Mouse (Mus musculus) adrenal gland, adult 18-20 months (tissue): ENCODE results near the gene Atf6. TPM values are rescaled to one million over a fixed set of nuclear protein-coding genes. Genes with fewer than 3 reads are reported as not detected.

ENCODE experiments used
- DNase-seq, 2 experiments: peaks; one replicate each; pipeline ENCODE4 v3.0.0; 2021 to 2022; ENCODE audit warnings: low spot score in 2 of 2
- total RNA-seq, 2 experiments: library from RNA; stranded (reverse); gene quantifications; 1 replicate in 1 of 2; 2 replicates in 1 of 2; pipeline ENCODE4 v1.2.3; 2021

Gene Atf6
- total RNA-seq, 2 experiments from 2014 or later, result 34.8 to 36.9 TPM

DNA sequence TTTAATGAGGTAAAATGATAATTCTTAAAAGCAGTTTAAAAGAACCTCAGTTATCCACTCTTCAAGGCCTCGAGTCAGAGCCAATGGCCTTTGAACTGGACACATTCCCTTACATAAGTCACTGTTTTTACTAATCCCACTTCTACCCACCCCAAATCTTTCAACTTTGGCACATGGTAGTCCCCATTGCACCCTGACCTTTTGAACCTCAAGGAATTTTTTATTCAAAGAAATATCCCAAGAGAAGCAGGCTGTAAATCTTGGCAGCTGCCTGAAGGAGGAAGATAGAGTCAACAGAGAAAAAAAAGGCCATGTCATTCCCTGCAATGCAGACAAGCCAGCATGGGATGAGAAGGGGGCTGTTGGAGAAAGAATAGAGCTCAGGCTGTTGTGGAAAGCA, 93.1 kb downstream of the Atf6 start:
- no peak for DNase-seq

DNA sequence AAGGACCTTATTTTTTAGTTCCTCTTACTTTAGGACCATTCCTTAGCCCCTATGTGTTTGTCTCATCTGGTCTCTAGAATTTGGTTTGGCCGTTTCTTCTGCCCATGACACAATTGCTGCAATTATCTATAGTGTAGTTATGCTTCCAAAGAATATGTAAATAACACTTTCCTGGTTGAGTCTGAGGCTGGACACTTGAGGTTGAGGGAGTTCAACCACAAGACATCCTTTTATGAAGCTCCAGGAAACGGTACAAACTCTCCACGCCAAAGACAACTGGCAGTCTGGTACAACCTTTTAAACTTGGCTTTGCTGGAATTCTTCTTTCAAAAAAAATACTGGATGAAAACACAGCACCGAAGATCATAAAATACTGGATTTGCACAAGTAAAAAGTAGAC, 94.1 kb downstream of the Atf6 start:
- DNase-seq, result no peak

DNA sequence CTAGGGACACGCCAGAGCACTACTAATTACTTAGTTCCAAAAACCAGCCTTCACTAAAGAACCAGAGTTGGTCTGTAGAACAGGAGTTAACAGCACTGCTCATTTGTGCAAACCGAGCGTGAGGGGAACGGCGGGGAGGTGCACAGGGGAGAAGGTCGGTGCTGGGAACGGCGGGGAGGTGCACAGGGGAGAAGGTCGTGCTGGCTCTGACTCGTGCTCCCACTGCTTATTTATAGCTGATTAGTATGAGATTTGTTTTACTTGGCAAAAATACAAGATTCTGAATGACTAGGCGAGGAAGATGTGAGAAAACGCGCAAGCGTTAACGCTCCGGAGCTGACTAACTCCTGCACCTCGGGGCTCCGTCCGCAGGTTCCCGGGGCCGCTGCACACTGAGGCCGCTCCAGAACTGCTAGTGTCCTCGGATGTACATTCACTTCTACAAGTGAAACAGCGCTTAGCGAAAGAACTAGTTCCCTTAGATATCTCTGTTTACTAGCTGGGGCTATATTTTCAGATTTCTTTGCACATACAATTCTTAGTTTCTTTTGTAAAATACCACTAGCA, 96.1 kb downstream of the Atf6 start:
- DNase-seq, result peak in 1 of 2 experiments; percentile 36

DNA sequence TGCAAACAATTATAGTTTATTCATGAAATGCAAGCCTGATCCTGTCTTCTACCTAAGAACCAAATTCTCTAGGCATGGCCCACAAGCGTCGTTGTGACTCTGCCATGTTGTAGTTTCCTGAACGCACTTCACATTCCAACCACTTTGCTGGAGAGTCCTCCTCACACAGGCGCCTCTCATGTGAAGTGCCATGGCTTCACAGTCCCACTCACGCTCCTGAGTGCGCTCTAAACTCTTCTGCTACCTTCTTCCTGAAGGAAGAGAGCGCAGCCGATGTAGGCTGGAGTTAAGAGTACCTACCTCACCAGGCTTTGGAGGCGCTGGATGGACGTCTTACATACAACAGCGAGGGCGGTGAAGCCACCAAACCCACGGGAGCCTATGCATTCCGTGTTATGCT, 96.9 kb downstream of the Atf6 start:
- no peak for DNase-seq

DNA sequence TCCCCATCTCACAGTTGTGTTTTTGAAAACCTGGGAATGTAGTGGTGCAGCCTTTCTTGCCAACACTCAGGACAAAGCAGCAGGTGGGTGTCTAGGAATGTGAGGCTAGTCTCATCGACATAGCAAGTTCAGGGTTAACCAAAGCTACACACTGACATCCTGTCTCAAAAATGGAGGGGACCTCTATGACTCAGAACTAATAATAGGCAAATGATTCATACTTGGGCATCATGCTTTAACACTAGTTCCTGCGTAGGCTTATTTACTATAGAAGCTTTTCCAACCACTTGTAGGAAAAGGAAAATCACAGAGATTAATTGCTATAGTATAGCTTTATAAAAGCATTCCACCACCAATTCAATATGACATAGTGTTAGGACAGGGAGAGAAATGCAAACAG, 100.6 kb downstream of the Atf6 start:
- no peak for DNase-seq

DNA sequence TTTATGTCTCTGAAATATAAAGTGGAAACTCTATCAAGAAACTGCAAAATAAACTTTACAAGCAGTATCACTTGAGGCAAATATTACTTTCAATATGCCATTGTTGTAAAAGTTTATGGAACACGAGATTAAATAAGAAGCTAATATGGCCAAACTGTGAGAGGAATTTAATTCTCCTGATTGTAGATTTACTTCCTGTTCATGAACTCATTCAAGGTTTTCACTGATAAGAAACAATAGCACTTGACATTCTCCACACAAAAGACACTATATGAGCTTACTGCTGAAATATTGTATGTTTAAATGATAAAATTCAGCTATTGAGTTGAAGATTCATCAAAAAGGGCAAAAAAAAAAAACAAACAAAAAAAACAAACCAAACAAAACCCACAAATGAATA, 102.8 kb downstream of the Atf6 start:
- no peak for DNase-seq

DNA sequence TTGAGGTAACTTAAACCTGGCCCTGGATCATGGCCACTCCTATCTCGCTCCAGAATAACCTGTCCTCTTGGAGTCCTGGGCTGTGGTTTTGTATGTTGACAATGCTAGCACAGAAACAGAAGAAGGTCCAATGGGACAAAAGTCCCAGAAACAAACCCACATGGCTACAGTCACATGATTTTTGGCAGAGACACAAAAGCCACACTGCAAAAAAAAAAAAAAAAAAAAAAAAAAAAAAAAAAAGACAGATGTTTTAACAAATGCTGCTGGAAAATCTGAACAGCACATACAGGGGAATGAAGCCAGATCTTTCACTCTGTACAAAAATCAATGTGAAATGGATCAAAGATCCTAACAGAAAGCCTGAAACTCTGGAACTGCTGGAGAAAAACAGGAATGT, 105.9 kb downstream of the Atf6 start:
- DNase-seq, result no peak

DNA sequence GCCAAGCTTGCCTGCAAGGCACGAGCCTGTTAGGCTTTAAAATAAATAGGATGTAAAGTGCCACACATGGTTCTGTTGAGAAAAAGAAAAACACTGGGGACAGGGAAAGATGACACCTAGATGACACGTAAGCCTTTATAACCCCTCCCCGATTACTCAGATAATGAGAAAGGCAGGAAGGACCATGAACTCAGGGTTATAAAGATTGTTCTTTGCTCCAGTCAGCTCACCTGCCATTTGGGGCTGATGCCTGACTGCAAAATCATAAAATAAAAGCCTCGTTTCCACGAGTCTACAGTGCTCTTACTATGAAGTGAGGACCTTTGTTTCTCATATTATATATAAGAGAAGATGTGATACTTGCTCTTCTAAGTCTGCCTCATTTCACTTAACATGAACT, 114.0 kb downstream of the Atf6 start:
- no peak for DNase-seq

DNA sequence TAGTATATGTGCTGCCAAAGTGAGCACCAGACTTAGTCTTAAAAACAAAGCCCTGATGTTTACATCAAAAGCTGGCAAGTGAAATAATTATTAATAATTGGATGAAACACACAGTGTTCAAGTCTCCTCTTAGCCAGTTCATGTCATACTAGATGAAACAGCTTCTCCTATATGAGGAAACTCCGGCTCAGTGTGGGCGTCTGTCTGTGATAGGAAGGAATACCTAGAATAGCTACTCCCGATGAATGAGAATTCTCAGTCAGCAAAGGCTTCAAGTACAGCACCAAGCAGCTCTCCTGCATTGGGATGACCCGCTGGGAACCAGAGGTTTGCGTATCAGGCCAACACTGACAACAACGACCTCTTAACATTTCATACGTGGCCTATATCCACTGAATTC, 115.8 kb downstream of the Atf6 start:
- no peak for DNase-seq

DNA sequence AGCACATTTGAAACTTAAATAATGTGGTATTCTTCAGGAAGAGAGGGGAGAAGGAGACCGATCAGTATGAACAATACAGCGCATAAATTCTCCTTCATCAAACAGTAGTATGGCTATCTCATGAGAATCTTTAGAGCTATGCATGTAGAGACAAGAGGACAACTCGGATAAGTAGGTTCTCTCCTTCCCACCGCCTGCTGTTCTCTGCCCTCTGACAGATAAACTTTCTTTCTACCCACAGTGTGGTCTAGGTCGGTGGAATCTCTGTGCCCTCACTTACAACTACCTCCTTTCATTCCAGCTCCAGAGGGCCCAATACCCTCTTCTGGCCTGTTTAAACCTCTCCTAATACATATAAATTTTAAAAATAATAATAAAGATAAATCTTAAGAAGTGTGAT, 121.0 kb downstream of the Atf6 start:
- DNase-seq, result no peak

DNA sequence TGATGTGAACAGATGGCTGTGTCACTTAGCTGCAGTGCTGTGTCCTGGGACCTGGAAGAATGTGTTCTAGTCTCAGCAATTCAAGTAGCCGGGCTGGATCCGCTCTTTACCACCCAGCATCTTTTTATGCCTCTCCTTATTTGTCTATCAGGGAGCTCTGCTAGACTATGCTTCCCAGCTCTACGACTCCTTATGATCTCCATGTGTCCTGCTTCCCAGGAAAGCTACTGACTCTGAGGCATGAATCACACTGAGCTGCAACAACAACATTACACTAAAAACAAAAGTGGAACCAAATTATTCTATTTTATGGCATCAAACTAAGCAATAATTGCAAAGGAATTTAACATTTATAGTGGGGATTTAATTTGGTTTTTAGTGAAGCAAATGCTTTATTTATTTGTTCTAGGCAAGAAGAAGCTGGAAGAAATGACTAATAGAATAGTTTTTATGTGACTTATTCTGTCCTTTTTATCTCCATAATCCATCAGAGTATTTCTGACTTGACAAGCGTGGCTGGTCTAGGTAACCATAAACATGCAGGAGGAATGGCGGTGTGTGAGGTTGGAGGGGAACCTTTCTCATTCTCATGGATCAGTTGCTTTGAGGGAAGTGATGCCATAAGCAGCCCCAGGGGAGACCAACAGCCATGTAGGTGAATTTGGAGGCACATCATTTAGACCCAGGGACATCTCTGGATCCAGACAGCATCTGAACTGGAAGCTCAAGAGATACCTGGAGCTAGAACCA, 125.9 kb downstream of the Atf6 start:
- no peak for DNase-seq

DNA sequence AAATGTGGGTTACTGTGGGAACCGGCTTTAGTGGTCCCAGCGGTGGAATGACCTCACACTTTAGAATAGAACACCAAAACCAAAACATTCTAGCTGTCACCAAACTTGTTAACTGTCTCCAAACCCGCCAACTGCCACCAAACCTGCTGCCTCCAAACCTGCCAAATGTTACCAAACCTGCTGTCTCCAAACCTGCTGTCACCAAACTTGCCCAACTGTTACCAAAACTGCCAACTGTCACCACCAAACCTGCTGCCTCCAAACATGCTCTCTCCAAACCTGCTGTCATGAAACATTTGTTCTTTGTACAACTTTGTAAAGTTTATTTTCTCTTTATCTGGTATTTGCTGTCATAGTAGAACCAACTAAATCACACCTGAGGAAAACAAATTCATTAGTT, 132.7 kb downstream of the Atf6 start:
- no peak for DNase-seq

DNA sequence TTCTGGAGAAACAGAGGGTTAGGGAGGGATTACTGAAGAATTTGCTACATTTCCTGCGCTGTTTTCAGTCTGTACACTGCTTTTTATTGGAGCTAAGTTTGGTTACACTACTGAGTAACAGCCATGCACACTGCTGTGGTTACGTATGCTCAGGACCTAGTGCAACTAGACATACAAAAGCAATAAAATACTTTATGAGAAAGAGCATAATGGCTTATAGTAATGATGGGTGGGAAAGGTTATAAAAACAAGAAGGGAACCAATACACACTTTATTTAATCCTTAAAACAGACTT, 135.0 kb downstream of the Atf6 start:
- DNase-seq, result no peak

DNA sequence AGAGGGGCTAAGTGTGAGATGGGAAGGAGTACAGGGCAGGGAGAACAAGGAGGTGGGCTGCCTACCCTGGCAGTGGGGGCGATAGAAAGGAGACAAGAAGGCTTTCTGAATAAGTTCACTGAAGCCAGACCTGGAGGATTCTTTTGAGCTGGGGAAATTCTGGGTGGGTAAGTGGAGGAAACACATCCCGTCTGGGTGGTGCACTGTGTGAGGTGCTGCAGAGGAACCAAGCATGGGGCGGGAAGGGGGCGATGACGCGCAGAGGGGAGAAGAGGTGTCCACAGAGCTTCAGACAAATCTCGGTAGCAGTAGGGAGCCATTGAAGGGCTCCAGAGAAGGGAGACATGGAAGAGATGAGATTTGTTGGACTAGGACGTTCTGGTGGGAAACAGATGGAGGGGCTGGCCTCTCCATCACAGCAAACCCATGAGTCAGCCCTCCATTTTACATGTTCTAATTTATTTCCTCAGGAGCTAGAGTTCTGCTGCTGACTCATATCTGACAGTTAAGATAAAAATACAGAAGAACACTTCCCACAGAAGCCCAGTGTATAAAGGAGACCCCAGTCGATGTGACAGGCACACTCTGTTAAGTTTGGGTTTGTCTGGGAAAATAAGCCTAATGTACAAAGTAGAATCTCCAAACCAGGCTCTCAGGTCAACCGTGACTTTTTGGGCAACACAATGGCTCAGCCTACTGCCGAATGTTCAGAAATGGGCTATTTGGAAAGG, 135.5 kb downstream of the Atf6 start:
- no peak for DNase-seq

DNA sequence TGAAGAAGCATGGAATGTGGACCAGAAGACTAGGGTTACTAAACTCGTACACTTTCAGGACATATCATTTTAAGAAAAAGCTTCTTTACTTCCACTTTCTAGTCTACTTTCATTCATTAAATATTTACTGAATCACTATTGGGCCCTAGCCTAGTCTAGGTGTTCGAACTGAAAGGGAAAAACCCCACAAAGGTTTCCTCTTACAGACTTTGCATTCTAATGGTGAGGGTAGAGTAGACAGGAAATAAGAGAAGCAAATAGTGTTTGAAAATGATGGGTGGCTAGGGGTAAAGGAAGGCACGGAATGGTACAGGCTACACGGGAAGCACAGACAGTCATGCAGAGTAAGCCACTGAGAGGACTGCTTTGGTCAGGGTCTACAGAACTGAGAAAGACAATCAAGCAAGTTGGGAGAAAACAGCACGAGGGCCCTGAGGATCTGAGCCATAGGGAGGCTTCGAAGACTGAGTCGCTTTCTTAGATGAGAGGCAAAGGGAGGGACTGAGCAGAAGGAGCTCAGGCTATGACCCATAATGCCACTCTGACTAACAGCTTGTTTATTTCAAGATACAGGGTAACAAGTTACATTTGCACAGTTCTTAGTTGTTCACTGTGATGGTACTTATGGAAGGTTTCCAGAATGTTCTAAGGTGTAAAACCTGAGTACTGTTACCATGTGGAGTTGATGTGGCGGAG, 138.2 kb downstream of the Atf6 start:
- no peak for DNase-seq

DNA sequence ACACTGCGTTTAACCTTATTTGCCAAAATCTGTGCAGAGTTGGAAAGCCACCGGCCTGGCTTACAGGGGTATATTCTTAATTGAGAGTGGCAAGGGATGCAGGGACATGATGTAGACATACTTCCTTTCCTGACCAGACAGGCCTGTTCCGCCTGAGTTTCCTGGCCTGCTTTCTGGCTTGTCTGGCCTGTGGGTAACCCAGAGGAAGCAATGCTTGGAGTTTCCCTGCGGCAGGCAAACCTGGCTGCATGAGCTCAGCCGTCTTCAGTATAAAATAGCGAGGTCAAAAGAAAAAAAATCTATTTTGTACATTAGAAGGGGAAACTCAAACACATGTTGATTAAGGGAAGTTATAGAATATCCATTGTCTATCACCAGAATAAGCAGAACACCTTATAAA, 139.0 kb downstream of the Atf6 start:
- no peak for DNase-seq

DNA sequence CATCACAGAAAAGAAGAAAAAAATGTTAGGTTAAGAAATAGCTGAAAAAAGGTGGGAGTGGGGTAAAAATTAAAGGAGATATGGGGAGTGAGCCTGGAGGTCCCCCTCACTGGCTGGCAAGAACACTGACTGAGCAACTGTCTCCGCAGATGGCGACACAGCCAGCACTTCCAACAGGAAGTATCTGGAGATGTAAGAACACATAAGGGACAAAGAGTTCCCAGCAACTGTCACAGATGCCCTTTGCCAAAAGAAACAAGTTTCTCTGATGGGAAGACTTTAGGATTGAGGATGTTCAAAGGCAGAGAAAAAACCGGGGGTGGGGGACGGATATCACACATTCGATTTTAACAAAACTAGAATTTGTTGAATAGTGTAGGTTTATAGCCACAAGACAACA, 146.0 kb downstream of the Atf6 start:
- DNase-seq, result no peak

DNA sequence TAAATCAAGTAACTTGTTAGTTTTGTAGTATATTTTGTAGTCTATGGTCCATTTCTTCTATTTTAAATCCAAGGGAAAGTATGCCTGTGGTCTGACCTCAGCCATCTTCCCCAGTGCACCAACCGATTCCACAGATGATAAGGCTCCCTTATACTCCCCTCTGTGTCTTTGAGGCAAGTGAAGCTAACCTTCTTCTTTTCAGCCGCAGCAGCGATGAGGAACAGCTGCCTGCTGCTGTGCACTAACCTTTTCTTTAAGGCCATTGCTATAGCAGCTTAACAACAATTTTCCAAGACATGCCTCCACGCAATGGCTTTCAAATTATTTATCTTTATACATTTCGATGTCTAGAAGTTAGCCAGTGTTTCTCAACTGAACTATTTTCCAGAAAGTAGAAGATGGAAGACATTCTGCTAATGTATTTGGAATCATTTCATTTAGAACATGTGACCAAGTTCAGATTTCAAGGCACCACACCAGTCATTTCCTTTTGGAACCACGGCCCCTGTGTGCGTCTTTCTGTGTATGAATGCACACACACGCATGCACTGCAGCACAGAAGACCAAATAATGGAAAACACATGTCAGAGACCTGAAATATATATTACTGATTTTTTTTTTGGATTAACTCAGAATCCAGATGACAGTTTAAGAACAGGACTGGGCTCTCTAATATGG, 149.3 kb downstream of the Atf6 start:
- no peak for DNase-seq

DNA sequence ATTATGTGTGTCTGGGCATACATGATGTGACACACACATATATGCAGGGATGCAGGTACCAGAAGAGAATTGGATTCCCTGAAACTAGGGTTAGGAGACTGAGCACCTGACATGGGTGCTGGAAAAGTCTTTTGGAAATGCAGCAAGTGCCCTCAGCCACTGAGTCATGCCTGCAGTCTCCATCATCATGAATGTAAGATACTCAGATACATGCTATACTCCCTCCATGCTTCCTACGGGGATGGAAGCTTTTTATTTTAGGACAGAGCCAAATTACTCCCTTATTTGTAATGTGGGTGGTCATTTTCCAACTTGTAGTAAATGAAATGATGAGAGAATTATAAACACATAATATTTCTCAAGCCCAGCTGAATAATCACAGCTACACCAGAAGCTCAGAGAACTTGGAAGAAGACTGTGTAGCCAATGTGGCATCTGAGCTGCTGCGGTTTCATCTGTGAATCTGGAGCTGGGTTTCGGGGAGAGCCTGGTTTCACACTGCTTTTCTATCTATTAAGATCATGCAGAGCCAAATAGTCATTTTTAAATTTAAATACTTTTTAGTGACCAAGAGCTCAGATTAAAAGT, 150.2 kb downstream of the Atf6 start:
- DNase-seq, result no peak

DNA sequence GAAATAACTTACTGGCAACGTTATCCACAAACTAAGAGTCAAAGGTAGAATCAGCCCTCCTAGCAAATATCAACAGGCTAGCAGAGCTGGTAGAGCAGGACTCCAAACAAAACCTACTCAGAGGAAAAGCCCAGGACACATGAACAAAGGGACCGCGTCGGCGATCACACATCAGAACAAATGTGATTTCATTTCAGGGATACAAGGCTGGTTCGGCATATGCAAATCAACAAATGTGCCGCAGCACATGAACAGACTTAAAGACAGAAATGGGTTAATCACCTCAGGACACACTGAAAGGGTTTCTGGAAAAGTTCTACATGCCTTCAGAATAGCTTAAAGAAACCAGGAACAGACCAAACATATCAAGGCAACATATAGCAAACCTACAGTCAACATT, 155.8 kb downstream of the Atf6 start:
- no peak for DNase-seq

DNA sequence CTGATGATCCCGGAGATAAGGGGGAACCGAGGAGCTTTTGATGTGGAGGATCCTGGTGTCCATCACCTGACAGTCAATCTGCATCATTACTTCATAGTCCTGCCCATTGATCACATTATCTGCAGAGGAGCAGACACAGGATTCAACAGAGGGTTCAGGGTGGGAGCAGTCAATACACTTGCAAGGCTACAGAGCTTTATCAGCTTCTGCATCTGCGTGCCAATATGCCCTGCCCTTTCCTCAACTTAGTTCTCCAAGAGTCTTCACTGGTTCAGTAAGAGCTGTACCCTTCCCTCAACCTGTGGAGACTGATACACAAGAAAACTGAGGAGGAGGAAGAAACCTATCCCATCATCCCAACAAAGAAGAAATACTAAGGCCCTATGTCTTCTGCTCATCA, 157.6 kb downstream of the Atf6 start:
- DNase-seq, result no peak
